Mouse (Mus musculus): ENCODE results near the gene Tssk4. TPM values are rescaled to one million over a fixed set of nuclear protein-coding genes. Genes with fewer than 3 reads are reported as not detected.

Tssk4 gene
- polyA plus RNA-seq, 1 experiment from 2014 or later = 0.38 TPM

DNA sequence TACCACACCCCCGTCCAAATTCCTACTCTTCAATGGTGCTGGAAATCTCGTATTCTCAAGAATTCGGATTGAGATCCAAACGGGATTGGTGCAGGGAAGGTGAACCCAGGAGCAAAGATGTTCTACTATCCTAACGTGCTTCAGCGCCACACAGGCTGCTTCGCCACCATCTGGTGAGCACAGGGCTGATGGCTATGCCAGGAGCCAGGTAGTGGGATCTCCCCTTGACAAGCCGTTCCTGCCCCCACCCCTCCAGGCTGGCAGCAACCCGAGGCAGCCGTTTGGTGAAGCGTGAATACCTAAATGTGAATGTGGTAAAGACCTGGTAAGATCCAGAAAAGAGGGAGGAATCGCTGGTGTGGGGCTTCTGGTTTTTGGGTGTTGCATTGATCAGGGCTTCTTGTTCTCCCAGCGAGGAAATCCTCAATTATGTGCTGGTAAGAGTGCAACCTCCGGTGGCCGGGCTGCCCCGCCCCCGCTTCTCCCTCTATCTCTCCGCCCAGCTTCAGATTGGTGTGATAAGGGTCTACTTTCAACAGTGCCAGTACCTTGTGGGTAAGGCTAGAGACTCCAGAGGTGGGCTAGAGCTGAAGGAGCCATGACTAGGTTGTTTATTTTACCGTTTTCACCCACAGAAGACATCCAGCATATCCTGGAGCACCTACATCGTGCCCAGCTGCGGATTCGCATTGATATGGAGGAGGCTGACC is 31.3 kb upstream of the Tssk4 start:
- ATAC-seq = no peak
- no peaks in the 10 kb centered on the region for H3K4me1 ChIP-seq (replicated peaks)
- peak overlapping the region; percentile 29 for H3K4me2 ChIP-seq (replicated peaks)
- H3K27ac ChIP-seq = no peak overlapping the region
- peaks cover 7% of the 10 kb centered on the region; the same call in 1 of the 2 replicates for H3K36me3 ChIP-seq
- peak overlapping the region; percentile 23 for H3K4me3 ChIP-seq (replicated peaks)
- WGBS = 59% methylated on average over 22 of the region's 22 CpGs
- H3K27me3 ChIP-seq = no peaks in the 10 kb centered on the region
- H3K9me3 ChIP-seq = no peaks in the 10 kb centered on the region
- no peak overlapping the region for H3K9ac ChIP-seq (replicated peaks)

DNA sequence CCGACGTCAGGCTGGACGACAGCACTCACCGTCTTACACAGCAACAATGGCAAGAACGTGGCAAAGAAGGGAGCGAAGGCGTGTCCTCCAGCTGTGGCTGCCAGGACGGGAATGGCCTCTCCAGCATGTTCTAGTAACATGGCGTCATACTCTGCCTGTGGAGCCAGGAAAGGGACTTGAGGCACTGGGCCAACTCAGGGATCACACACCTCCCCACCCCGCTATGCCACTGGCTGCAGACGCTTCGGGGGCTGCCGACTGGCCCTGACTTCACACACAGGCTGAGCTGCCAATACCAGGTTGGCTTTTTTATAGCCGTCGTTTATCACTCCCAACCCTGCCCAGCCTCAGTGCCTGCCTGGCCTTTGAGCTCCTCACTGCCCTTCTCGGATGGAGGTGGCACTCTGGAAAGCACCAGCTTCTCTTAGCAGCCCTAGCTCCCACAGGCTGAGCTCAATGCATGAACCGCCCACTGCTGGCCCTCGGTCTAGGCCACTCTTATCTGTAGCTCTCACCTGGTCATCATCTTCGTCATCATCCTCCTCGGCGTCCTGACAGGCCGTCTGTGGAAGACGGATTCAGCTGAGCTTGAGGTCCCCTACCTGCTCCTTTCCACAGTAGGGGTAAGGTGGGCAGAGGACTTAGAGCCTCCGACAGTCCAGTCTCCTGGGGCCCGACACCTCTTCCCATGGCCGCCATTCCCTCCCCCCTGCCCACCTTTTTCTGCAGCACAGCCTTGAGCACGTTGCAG is 21.7 kb upstream of the Tssk4 start:
- ATAC-seq = no peak
- WGBS = 94% methylated on average over 27 of the region's 27 CpGs

DNA sequence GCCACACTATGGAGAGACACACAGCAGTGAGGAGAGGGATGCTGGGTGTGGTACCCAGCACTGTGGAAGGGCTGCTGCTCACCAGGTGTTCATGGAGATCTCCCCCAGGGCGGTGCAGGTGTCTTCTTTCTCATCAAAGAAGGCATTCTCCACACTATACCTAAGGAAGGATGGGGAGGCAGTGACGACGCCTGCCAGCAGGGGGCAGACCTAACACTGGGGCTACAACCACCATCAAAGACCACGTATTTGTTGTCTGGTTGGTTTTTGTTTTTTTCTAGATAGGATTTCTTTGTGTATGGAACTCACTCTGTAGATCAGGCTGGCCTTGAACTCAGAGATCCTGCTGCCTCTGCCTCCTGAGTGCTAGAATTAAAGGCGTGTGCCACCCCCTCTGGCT is 20.7 kb upstream of the Tssk4 start:
- Histone ChIP-seq H3K4me1 (replicated peaks) (peaks cover 5% of the 10 kb centered on the region), H3K27ac (no peak overlapping the region), H3K9ac (replicated peaks) (no peak overlapping the region), H3K27me3 (no peaks in the 10 kb centered on the region), H3K4me3 (replicated peaks) (no peak overlapping the region), H3K36me3 (peaks cover 99% of the 10 kb centered on the region), H3K9me3 (no peaks in the 10 kb centered on the region), H3K4me2 (replicated peaks) (no peak overlapping the region)
- WGBS = 49% methylated on average over 5 of the region's 5 CpGs
- no peak for ATAC-seq

More for the DNA sequence above, 21.7 kb upstream of the Tssk4 start:
- no peak overlapping the region for H3K4me3 ChIP-seq (replicated peaks)
- H3K9ac ChIP-seq (replicated peaks) = no peak overlapping the region
- peaks cover 100% of the 10 kb centered on the region for H3K36me3 ChIP-seq
- H3K4me1 ChIP-seq (replicated peaks) = no peaks in the 10 kb centered on the region
- H3K4me2 ChIP-seq (replicated peaks) = no peak overlapping the region
- H3K27ac ChIP-seq = no peak overlapping the region
- H3K27me3 ChIP-seq = no peaks in the 10 kb centered on the region
- no peaks in the 10 kb centered on the region for H3K9me3 ChIP-seq

DNA sequence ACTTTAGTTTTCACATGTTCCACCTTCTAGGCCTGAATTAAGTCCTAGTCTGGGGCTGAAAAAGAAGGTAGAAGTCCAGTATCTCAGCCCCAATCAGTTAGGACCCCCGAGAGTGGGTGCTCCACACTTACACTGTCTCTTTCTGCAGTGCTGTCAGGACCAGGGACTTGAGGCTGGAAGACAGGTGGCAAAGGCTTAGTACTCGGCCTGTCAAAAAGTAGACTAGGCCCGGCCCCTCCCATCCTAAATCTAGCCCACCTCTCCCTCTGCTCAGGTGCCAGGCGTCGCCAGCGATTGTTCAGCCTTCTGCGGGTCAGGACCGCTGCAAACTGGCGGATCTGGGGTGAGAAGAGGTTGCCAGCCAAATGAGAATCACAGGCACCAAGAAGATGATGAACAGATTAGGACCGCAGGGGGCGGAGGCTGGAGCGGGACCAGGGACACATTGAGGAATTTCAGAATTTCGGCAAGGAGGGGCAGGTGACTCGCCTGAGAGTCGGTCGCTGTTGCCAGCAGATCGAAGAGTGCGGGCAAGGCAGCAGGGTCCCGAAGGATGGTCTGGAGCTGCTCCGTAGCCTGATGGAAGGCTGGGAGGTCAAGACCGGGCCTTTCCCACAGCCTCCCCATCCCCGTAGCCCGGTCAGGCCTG is 15.0 kb upstream of the Tssk4 start:
- H3K4me3 ChIP-seq (replicated peaks) = peak overlapping the region; percentile 70
- no peaks in the 10 kb centered on the region for H3K27me3 ChIP-seq
- peak overlapping the region; percentile 78 for H3K27ac ChIP-seq
- peak; percentile 90 for ATAC-seq
- peaks cover 76% of the 10 kb centered on the region for H3K36me3 ChIP-seq
- peak overlapping the region; percentile 95 for H3K4me2 ChIP-seq (replicated peaks)
- H3K4me1 ChIP-seq (replicated peaks) = peaks cover 20% of the 10 kb centered on the region
- peak overlapping the region; percentile 80 for H3K9ac ChIP-seq (replicated peaks)
- H3K9me3 ChIP-seq = no peaks in the 10 kb centered on the region
- WGBS = 4% methylated on average over 23 of the region's 23 CpGs

DNA sequence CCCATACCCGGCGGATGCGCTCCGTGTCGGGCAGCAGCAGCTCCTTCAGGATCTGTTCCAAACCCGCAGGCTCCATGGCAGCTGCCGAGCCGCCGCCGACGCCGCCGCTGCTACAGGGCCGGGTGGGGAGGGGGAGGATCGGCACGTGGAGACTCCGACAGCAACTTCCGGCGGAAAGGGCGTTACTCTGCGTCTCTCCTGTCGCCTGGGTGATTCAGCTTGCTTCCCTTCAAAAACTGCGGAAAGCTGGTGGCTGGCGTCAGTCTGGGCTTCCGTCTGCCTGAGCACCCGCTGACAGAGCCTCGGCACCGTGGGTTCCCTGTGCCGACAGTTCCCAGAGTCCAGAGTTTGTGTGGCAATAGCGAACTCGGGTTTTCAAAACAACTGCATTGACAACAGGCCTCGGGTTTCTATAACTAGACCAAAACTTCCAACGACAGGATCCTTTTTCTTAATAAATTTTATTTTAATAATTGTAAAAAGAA is 14.4 kb upstream of the Tssk4 start, which contains the start of gene Ipo4:
Gene Ipo4, minus strand, starts transcription at position 435 of the 485 bp plus-strand sequence.
- Histone ChIP-seq H3K4me3 (replicated peaks) (peak within 1 kb of the TSS; percentile 70), H3K4me2 (replicated peaks) (peak within 1 kb of the TSS; percentile 95), H3K27ac (peak within 1 kb of the TSS; percentile 78), H3K4me1 (replicated peaks) (peaks cover 20% of the 10 kb centered on the region), H3K36me3 (peaks cover 76% of the 10 kb centered on the region), H3K27me3 (no peaks in the 10 kb centered on the region), H3K9ac (replicated peaks) (peak within 1 kb of the TSS; percentile 80), H3K9me3 (no peaks in the 10 kb centered on the region)
- peak; percentile 93 for ATAC-seq
- 2% methylated on average over 33 of the region's 33 CpGs for WGBS

DNA sequence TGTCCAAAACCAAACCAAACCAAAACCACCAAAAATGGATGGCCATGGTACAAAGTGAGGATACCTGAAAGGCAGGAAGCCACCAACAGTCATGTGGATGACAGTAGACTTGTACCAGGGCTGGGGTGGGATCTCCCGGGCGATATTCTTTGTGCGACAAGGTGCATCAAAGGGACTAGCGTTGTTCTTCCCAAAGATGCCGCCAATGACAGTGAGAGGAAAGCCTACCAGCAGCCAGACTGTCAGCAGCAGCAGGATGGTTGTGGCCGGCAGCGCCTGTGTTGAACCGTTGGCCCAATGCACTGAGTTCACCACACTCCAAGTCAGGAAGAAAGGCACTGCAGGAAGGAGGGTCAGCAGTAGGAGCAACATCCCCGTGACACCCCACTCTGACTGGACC is 12.2 kb upstream of the Tssk4 start, which contains the start of gene Gm49378:
Gene Gm49378, minus strand, starts transcription at position 101 of the 400 bp plus-strand sequence.
- H3K4me3 ChIP-seq (replicated peaks) = no peak within 1 kb of the TSS
- H3K4me2 ChIP-seq (replicated peaks) = no peak within 1 kb of the TSS
- peaks cover 61% of the 10 kb centered on the region for H3K36me3 ChIP-seq
- no peaks in the 10 kb centered on the region for H3K9me3 ChIP-seq
- ATAC-seq = no peak
- no peaks in the 10 kb centered on the region for H3K27me3 ChIP-seq
- no peak within 1 kb of the TSS for H3K9ac ChIP-seq (replicated peaks)
- H3K27ac ChIP-seq = no peak within 1 kb of the TSS
- 98% methylated on average over 9 of the region's 9 CpGs for WGBS
- H3K4me1 ChIP-seq (replicated peaks) = peaks cover 30% of the 10 kb centered on the region

DNA sequence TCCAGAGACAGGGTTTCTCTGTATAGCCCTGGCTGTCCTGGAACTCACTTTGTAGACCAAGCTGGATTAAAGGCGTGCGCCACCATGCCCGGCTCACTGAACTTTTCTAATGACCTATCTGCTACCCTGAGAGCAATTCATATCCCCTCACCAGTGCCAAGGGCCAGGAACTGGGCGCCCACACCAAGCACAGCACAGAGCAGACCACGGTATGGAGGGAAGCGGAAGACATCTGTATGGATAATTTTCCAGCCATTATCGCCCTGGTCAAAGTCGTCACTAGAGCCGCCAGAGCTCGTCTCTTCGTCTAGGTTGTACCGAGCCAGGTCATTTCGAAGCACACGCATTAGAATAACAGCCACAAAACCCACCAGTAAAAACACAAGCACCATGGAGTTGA is 9.2 kb upstream of the Tssk4 start:
- H3K4me3 ChIP-seq (replicated peaks) = no peak overlapping the region
- no peak overlapping the region for H3K4me2 ChIP-seq (replicated peaks)
- H3K27me3 ChIP-seq = no peaks in the 10 kb centered on the region
- no peak overlapping the region for H3K9ac ChIP-seq (replicated peaks)
- no peaks in the 10 kb centered on the region for H3K9me3 ChIP-seq
- H3K27ac ChIP-seq = no peak overlapping the region
- H3K4me1 ChIP-seq (replicated peaks) = peaks cover 32% of the 10 kb centered on the region
- WGBS = 95% methylated on average over 14 of the region's 14 CpGs
- no peak for ATAC-seq
- H3K36me3 ChIP-seq = peaks cover 48% of the 10 kb centered on the region

DNA sequence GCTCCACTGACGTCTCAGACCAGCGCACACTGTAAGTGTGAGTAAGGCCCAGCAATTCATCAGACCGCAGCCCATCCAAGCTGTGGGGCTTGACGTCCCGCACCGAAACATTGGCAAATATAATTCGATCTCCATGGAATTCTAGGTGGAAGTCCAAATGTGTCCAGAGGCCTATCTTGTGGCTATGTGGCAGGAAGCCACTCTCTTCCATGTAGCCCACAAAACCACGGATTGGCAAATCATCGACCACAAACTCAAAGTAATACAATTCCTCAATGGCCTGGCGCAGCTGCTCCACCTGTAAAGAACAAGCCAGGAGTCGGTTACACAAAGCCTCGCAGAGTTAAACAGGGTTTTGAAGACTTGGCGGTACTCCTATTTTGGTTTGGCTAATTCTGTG is 8.7 kb upstream of the Tssk4 start:
- H3K4me3 ChIP-seq (replicated peaks) = no peak overlapping the region
- H3K9me3 ChIP-seq = no peaks in the 10 kb centered on the region
- 97% methylated on average over 13 of the region's 13 CpGs for WGBS
- no peak overlapping the region for H3K4me2 ChIP-seq (replicated peaks)
- ATAC-seq = no peak
- H3K27ac ChIP-seq = no peak overlapping the region
- H3K9ac ChIP-seq (replicated peaks) = no peak overlapping the region
- peaks cover 48% of the 10 kb centered on the region for H3K36me3 ChIP-seq
- no peaks in the 10 kb centered on the region for H3K27me3 ChIP-seq
- peaks cover 28% of the 10 kb centered on the region for H3K4me1 ChIP-seq (replicated peaks)

DNA sequence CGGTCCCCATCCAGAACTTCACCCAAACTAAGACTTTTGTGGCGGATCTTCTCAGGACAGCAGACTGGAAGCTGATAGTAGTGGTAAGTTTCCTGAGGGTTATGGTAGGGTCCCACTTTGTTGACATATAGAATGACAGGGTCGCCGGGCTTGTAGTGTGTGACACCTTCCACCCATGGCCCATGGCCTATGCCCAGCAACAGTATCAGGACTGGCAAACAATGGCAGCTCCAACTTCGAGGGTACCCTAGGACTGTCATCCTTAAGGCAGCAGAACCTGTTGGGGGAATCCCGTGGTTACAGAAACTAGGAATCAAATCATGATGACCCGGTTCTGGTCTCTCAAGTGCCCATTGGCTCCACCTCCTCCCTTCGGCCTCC is 7.3 kb upstream of the Tssk4 start:
- H3K4me3 ChIP-seq (replicated peaks) = peak overlapping the region; percentile 96
- H3K27ac ChIP-seq = peak overlapping the region; percentile 97
- peak overlapping the region; percentile 90 for H3K4me2 ChIP-seq (replicated peaks)
- 27% methylated on average over 8 of the region's 8 CpGs for WGBS
- H3K9me3 ChIP-seq = no peaks in the 10 kb centered on the region
- H3K36me3 ChIP-seq = peaks cover 40% of the 10 kb centered on the region
- ATAC-seq = peak; percentile 69
- H3K9ac ChIP-seq (replicated peaks) = peak overlapping the region; percentile 95
- H3K4me1 ChIP-seq (replicated peaks) = peaks cover 26% of the 10 kb centered on the region
- H3K27me3 ChIP-seq = no peaks in the 10 kb centered on the region

DNA sequence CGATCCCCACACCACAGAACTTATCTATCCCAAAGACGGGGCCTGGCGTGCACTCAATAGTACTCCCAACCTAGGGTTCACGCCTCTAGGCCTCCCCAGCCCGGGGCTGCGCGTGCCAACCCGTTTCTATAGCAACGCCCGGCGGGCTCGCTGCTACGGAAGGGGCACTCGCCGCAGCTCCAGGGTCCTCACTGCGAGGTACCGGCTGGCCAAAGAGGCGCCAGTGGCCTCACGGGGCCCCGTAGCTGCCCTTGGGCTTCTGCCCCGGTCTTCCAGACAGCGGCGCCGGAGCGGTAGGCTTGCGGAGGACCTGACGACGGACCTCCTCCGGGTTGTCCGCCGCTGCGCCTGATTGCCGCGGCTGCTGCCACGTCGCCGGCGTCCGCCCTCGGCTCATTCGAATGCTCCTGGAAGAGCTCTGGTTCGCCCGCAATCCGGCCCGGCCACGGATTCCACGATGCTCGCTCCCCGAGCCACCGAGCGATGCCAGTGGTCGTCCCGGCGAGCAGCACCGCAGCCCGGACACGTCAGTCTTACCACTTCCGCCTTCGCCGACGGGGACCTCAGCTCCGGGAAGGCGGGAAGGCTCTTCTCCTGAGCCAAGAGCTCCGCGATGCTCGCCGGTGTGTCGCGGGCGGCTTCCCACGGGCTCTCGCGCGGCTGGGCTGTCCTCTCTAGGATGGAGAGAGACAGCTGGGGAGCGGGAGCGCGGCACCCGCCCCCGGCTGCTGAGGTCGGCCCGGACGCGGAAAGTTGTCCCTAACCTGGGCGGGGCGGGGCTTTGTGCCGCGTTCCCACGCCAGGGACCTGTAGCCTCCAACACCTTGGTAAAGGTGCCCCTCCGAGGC is 6.7 kb upstream of the Tssk4 start, which contains the start of gene Tm9sf1:
Gene Tm9sf1, minus strand, starts transcription at position 747 of the 848 bp plus-strand sequence.
- Histone ChIP-seq H3K9me3 (no peaks in the 10 kb centered on the region), H3K4me2 (replicated peaks) (peak within 1 kb of the TSS; percentile 90), H3K9ac (replicated peaks) (peak within 1 kb of the TSS; percentile 95), H3K36me3 (peaks cover 34% of the 10 kb centered on the region), H3K27ac (peak within 1 kb of the TSS; percentile 97), H3K27me3 (no peaks in the 10 kb centered on the region), H3K4me1 (replicated peaks) (peaks cover 26% of the 10 kb centered on the region), H3K4me3 (replicated peaks) (peak within 1 kb of the TSS; percentile 96)
- ATAC-seq = peak; percentile 93
- WGBS = under 1% methylated on average over 87 of the region's 89 CpGs

DNA sequence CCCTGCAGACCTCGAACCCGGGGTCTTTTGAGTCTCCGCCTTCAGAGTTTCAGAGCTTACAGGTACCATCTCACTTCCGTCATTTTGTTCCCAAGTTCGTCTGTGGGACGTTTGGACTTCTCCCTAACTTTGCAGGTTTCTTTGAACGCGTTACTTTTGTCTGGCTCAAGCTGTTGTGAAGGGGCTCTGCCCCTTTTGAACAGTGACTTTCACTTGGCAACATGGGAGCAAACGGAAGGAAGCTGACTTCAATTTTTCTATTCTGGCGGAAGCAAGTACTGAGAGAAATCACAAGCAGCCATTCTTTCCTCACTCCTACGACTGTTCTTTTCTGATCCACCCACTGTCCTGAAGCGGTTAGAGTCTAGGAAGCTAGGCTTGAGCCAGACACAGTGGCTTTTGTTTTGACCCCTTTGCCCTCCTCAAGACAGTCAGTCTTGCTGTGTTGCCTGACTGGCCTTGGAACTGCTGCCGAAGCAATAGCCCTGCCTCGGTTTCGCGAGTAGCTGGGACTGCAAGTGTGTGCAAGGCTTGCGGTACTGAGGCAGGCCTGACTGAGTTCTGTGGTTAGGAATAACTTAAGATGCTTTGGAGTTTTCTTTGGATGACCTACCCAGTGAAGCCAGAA is 5.6 kb upstream of the Tssk4 start:
- no peaks in the 10 kb centered on the region for H3K27me3 ChIP-seq
- H3K4me1 ChIP-seq (replicated peaks) = peaks cover 26% of the 10 kb centered on the region
- peaks cover 24% of the 10 kb centered on the region for H3K36me3 ChIP-seq
- H3K9me3 ChIP-seq = no peaks in the 10 kb centered on the region
- H3K4me3 ChIP-seq (replicated peaks) = peak overlapping the region; percentile 96
- H3K9ac ChIP-seq (replicated peaks) = peak overlapping the region; percentile 95
- ATAC-seq = no peak
- H3K4me2 ChIP-seq (replicated peaks) = peak overlapping the region; percentile 90
- no peak overlapping the region for H3K27ac ChIP-seq
- 37% methylated on average over 17 of the region's 17 CpGs for whole genome bisulfite sequencing

Data from midbrain, embryonic 13.5 days (tissue).